ENCODE assay signal across 23 mouse cellular contexts in genomic region chr5:134896965-134897364, GRCm38 (mm10). TPM values are rescaled to one million over a fixed set of nuclear protein-coding genes. Genes with fewer than 3 reads are reported as not detected.
"Had no signal": no experiment of that assay in that cellular context is flagged by ENCODE, and none has a peak within 500 bp of the region (broad histone marks: within the 10 kb centered on the region; RNA-seq: fewer than 3 reads in every experiment).

No protein-coding gene starts in this region.

- DNase-seq: kidney, adult 11 months; kidney, adult 9 months; kidney, postnatal 36 days; midbrain, embryonic 14.5 days; right cerebral cortex, adult 18-20 months; right cerebral cortex, postnatal 25 days; thymus, adult 2 months; thymus, postnatal 25 days had no signal

- ATAC-seq: liver, embryonic 12.5 days had no signal

- H3K4me3 ChIP-seq: layer of hippocampus, adult 2 months; limb, embryonic 15.5 days; liver, embryonic 12.5 days; midbrain, embryonic 10.5 days; myocyte; neural tube, embryonic 15.5 days had no signal

- H3K9me3 ChIP-seq: limb, embryonic 15.5 days; liver, embryonic 12.5 days; midbrain, embryonic 10.5 days; neural tube, embryonic 15.5 days had no signal

- H3K4me2 ChIP-seq: limb, embryonic 15.5 days; liver, embryonic 12.5 days; neural tube, embryonic 15.5 days had no signal

- H3K36me3 ChIP-seq: limb, embryonic 15.5 days; liver, embryonic 12.5 days; midbrain, embryonic 10.5 days; neural tube, embryonic 15.5 days had no signal

- H3K4me1 ChIP-seq: liver, embryonic 12.5 days had no signal

- H3K9ac ChIP-seq: limb, embryonic 15.5 days; liver, embryonic 12.5 days; neural tube, embryonic 15.5 days had no signal

- H3K27me3 ChIP-seq: limb, embryonic 15.5 days; neural tube, embryonic 15.5 days had no signal

- H3K27ac ChIP-seq: kidney, postnatal 0 days; layer of hippocampus, adult 2 months; liver, embryonic 12.5 days; midbrain, embryonic 10.5 days; neural tube, embryonic 15.5 days had no signal

RNA-seq across cellular contexts. Expression of gene Tmem270, which starts 9.6 kb away (rescaled TPM):
- total RNA-seq: layer of hippocampus, adult 2 months; layer of hippocampus, postnatal 10 days; left cerebral cortex, adult 18-20 months; left cerebral cortex, postnatal 10 days; megakaryocyte, adult 5-6 weeks had no signal
- polyA plus RNA-seq: kidney, postnatal 0 days; limb, embryonic 11.5 days; limb, embryonic 15.5 days; liver, embryonic 12.5 days; midbrain, embryonic 10.5 days; midbrain, embryonic 14.5 days; myocyte; neural tube, embryonic 11.5 days; neural tube, embryonic 15.5 days; small intestine, adult 2 months; thymus, adult 2 months; urinary bladder, adult 2 months had no signal

RNA-seq across cellular contexts. Expression of gene Cldn13, which starts 18.4 kb away (rescaled TPM):
- total RNA-seq: layer of hippocampus, adult 2 months; layer of hippocampus, postnatal 10 days; left cerebral cortex, adult 18-20 months; left cerebral cortex, postnatal 10 days had no signal
- polyA plus RNA-seq: midbrain, embryonic 14.5 days; myocyte; neural tube, embryonic 15.5 days; small intestine, adult 2 months; urinary bladder, adult 2 months had no signal

RNA-seq across cellular contexts. Expression of gene Cldn4, which starts 49.8 kb away (rescaled TPM):
- total RNA-seq: layer of hippocampus, adult 2 months; layer of hippocampus, postnatal 10 days; left cerebral cortex, adult 18-20 months; left cerebral cortex, postnatal 10 days; megakaryocyte, adult 5-6 weeks had no signal
- polyA plus RNA-seq: midbrain, embryonic 14.5 days; myocyte had no signal
